Mouse (Mus musculus) central nervous system, embryonic 14 days (tissue): Measurements from ENCODE around the gene Fam131c. TPM values are rescaled to one million over a fixed set of nuclear protein-coding genes. Genes with fewer than 3 reads are reported as not detected.

Experiments
- polyA plus RNA-seq: library from polyadenylated mRNA; depleted of rRNA; stranded (reverse); fragments of >200 nt; gene quantifications from 2 replicates; pipeline ENCODE4 v1.2.3, GENCODE M21; 2012; rRNA removed

Fam131c gene
- polyA plus RNA-seq = 14.2 and 15.6 TPM in 2 replicates

GRCm38 (mm10) chr4:141367997-141368791 is at the start of gene Fam131c:
TSS of gene Fam131c (plus strand) at chr4:141368220.

GRCm38 (mm10) chr4:141398545-141398944 is 30.5 kb downstream of the Fam131c start, which contains the start of gene Clcnka:
TSS of gene Clcnka (minus strand) at chr4:141398724.

DNA sequence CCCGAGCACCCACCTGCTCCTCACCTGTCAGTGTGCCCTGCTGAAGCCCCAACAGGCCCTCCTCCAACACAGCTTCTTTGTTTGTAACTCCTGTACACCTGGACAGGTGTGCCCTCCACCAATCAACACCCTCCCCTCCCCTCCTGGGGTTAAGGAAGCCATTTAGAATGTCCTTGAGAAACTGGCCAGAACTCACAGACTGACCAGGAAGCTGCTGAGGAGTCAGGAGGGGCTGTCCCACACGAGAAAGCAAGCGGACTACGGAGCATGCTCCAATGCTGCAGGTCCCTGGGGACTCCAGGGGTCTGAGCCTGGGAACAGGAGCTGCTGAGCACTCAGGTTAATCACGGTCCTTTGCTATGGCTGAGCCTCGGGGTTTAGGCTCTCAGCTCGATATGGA is 47.9 kb downstream of the Fam131c start, which contains the start of gene Clcnkb:
Clcnkb (minus strand) TSS at position 91 of the 400 bp plus-strand sequence.

GRCm38 (mm10) chr4:141420192-141420829 is 52.3 kb downstream of the Fam131c start, which contains the start of gene Hspb7:
TSS of gene Hspb7 (plus strand) at chr4:141420779.

Other genes with a start within 250 kb of the Fam131c start
- gene Szrd1, start 228.4 kb upstream of the Fam131c start, polyA plus RNA-seq = 35.4 and 41.9 TPM in 2 replicates
- 24.1 and 24.2 TPM in 2 replicates for gene Fbxo42, start 220.3 kb upstream of the Fam131c start, polyA plus RNA-seq
- gene Rsg1, start 154.3 kb upstream of the Fam131c start, polyA plus RNA-seq = 4.8 and 5.1 TPM in 2 replicates
- 1.8 and 5.9 TPM in 2 replicates for gene Arhgef19, start 128.7 kb upstream of the Fam131c start, polyA plus RNA-seq
- gene Epha2, start 67.0 kb upstream of the Fam131c start, polyA plus RNA-seq = 4.2 and 5.9 TPM in 2 replicates
- 0.05 and 0.39 TPM in 2 replicates for gene Clcnka, start 30.5 kb downstream of the Fam131c start, polyA plus RNA-seq
- gene Clcnkb, start 47.8 kb downstream of the Fam131c start, polyA plus RNA-seq = 0.02 and 0.23 TPM in 2 replicates
- gene Hspb7, start 52.6 kb downstream of the Fam131c start, polyA plus RNA-seq = 0.07 and 0.61 TPM in 2 replicates
- 0.35 and 0.53 TPM in 2 replicates for gene Srarp, start 67.9 kb downstream of the Fam131c start, polyA plus RNA-seq
- 65.4 and 70.0 TPM in 2 replicates for gene Zbtb17, start 76.4 kb downstream of the Fam131c start, polyA plus RNA-seq
- gene Spen, start 170.4 kb downstream of the Fam131c start, polyA plus RNA-seq = 17.6 and 19.3 TPM in 2 replicates
- 37.4 and 53.4 TPM in 2 replicates for gene Fblim1, start 237.9 kb downstream of the Fam131c start, polyA plus RNA-seq